8 mouse cellular contexts compared by ENCODE assay signal in genomic region chr4:62612601-62613501, GRCm38 (mm10). TPM values are rescaled to one million over a fixed set of nuclear protein-coding genes. Genes with fewer than 3 reads are reported as not detected.
DNase-seq lines count a peak whose midpoint lies in the region; ATAC-seq and TF ChIP-seq lines count a peak whose summit lies in the region.

No protein-coding gene starts in this region.

- no peaks in the 10 kb centered on the region for H3K36me3 ChIP-seq in heart, embryonic 10.5 days
- H3K36me3 ChIP-seq in heart, embryonic 11.5 days (ENCODE audit: control insufficient read depth, insufficient read depth, low read length): no peaks in the 10 kb centered on the region
- no peaks in the 10 kb centered on the region for H3K36me3 ChIP-seq in hindbrain, embryonic 13.5 days
- H3K36me3 ChIP-seq in neural tube, embryonic 12.5 days: no peaks in the 10 kb centered on the region
- no peaks in the 10 kb centered on the region for H3K36me3 ChIP-seq in liver, embryonic 11.5 days (ENCODE audit: control insufficient read depth, insufficient read depth, low read length)

- H3K27me3 ChIP-seq in heart, embryonic 10.5 days (ENCODE audit: insufficient read depth, poor library complexity, severe bottlenecking): peaks cover 88% of the 10 kb centered on the region
- H3K27me3 ChIP-seq in heart, embryonic 11.5 days (ENCODE audit: control insufficient read depth, insufficient read depth, low read length): peaks cover 51% of the 10 kb centered on the region
- H3K27me3 ChIP-seq in hindbrain, embryonic 13.5 days: no peaks in the 10 kb centered on the region
- peaks cover 3% of the 10 kb centered on the region; the same call in 1 of the 2 replicates for H3K27me3 ChIP-seq in neural tube, embryonic 12.5 days (replicated peaks)
- H3K27me3 ChIP-seq in liver, embryonic 11.5 days (replicated peaks; ENCODE audit: control insufficient read depth, insufficient read depth, low read length): no peaks in the 10 kb centered on the region

- 0 out of 2 replicates have a peak, but pooled peaks have one; percentile 14 for TF ChIP-seq POLR2A in cortical plate, adult 2 months (IDR thresholded peaks at IDR 0.05; ENCODE audit: extremely low read depth, insufficient read depth, low read length)

- no peaks in the 10 kb centered on the region for H3K9me3 ChIP-seq in heart, embryonic 10.5 days
- H3K9me3 ChIP-seq in heart, embryonic 11.5 days (replicated peaks; ENCODE audit: control insufficient read depth, low read length): no peaks in the 10 kb centered on the region
- H3K9me3 ChIP-seq in hindbrain, embryonic 13.5 days: no peaks in the 10 kb centered on the region
- H3K9me3 ChIP-seq in neural tube, embryonic 12.5 days: no peaks in the 10 kb centered on the region
- H3K9me3 ChIP-seq in liver, embryonic 11.5 days (ENCODE audit: control insufficient read depth, low read length): no peaks in the 10 kb centered on the region

- peaks cover 40% of the 10 kb centered on the region for H3K4me1 ChIP-seq in heart, embryonic 10.5 days
- H3K4me1 ChIP-seq in heart, embryonic 11.5 days (ENCODE audit: control insufficient read depth, insufficient read depth, low read length): peaks cover 35% of the 10 kb centered on the region
- H3K4me1 ChIP-seq in cortical plate, adult 2 months (ENCODE audit: control insufficient read depth, insufficient read depth, low read length): peaks cover 5% of the 10 kb centered on the region
- H3K4me1 ChIP-seq in hindbrain, embryonic 13.5 days (replicated peaks): peaks cover 68% of the 10 kb centered on the region
- H3K4me1 ChIP-seq in neural tube, embryonic 12.5 days: peaks cover 42% of the 10 kb centered on the region
- H3K4me1 ChIP-seq in liver, embryonic 11.5 days (replicated peaks; ENCODE audit: control insufficient read depth, insufficient read depth, low read length): no peaks in the 10 kb centered on the region; the same call in 1 of the 2 replicates

- no peak overlapping the region for H3K9ac ChIP-seq in heart, embryonic 11.5 days (ENCODE audit: low read depth, low read length)
- 0 out of 2 replicates have a peak overlapping the region, but pooled peaks have one; percentile 5 for H3K9ac ChIP-seq in hindbrain, embryonic 13.5 days
- H3K9ac ChIP-seq in neural tube, embryonic 12.5 days: 0 out of 2 replicates have a peak overlapping the region, but pooled peaks have one; percentile 19
- no peak overlapping the region for H3K9ac ChIP-seq in liver, embryonic 11.5 days (ENCODE audit: low read depth, low read length)

- 70% methylated on average over 22 of the region's 22 CpGs for WGBS in heart, embryonic 10.5 days
- WGBS in heart, embryonic 11.5 days (ENCODE audit: insufficient replicate concordance): 67% methylated on average over 22 of the region's 22 CpGs
- WGBS in hindbrain, embryonic 13.5 days: 23% methylated on average over 22 of the region's 22 CpGs
- 11% methylated on average over 22 of the region's 22 CpGs for WGBS in neural tube, embryonic 12.5 days
- WGBS in liver, embryonic 11.5 days: 66% methylated on average over 22 of the region's 22 CpGs

- ATAC-seq in heart, embryonic 11.5 days (replicated peaks; ENCODE audit: insufficient number of reproducible peaks, low FRiP score, low TSS enrichment): no peak
- peak; percentile 87 for ATAC-seq in hindbrain, embryonic 13.5 days (ENCODE audit: low FRiP score)
- peak; percentile 66 for ATAC-seq in neural tube, embryonic 12.5 days (ENCODE audit: low FRiP score, low read depth)
- ATAC-seq in liver, embryonic 11.5 days (replicated peaks; ENCODE audit: low FRiP score): no peak

- no peak overlapping the region for H3K4me3 ChIP-seq in heart, embryonic 10.5 days
- H3K4me3 ChIP-seq in heart, embryonic 11.5 days (ENCODE audit: low read depth, low read length): no peak overlapping the region
- H3K4me3 ChIP-seq in cortical plate, adult 2 months (ENCODE audit: insufficient read depth, low read length): no peak overlapping the region
- H3K4me3 ChIP-seq in hindbrain, embryonic 13.5 days: no peak overlapping the region
- no peak overlapping the region for H3K4me3 ChIP-seq in neural tube, embryonic 12.5 days
- no peak overlapping the region for H3K4me3 ChIP-seq in liver, embryonic 11.5 days (ENCODE audit: low read depth, low read length)

- H3K27ac ChIP-seq in heart, embryonic 10.5 days: peak overlapping the region; percentile 31; the same call in 1 of the 2 replicates
- no peak overlapping the region for H3K27ac ChIP-seq in heart, embryonic 11.5 days (ENCODE audit: low read depth, low read length)
- peak overlapping the region; percentile 40; the same call in 1 of the 2 replicates for H3K27ac ChIP-seq in cortical plate, adult 2 months (ENCODE audit: insufficient read depth, low read length)
- H3K27ac ChIP-seq in hindbrain, embryonic 13.5 days: peak overlapping the region; percentile 82
- peak overlapping the region; percentile 70 for H3K27ac ChIP-seq in neural tube, embryonic 12.5 days
- H3K27ac ChIP-seq in liver, embryonic 11.5 days (ENCODE audit: low read depth, low read length): no peak overlapping the region

- TF ChIP-seq CTCF in cortical plate, adult 2 months (IDR thresholded peaks at IDR 0.05; ENCODE audit: extremely low read depth, insufficient read depth, low read length): no peak

- no peak for DNase-seq in heart, embryonic 10.5 days (ENCODE audit: low spot score)
- peak; percentile 74 to 83 for DNase-seq in left cerebral cortex, postnatal 36 days (ENCODE audit: low spot score in 2 of 2)
- no peak for DNase-seq in liver, embryonic 11.5 days (ENCODE audit: low spot score)
- no peak for DNase-seq in MN1 (ENCODE audit: low spot score)

- no peak overlapping the region for H3K4me2 ChIP-seq in heart, embryonic 11.5 days
- H3K4me2 ChIP-seq in hindbrain, embryonic 13.5 days: peak overlapping the region; percentile 16; the same call in 1 of the 2 replicates
- peak overlapping the region; percentile 40 for H3K4me2 ChIP-seq in neural tube, embryonic 12.5 days (replicated peaks)
- H3K4me2 ChIP-seq in liver, embryonic 11.5 days: no peak overlapping the region

- intact Hi-C loops in left cerebral cortex, postnatal 36 days (cut with DNase I): no loop called here

RNA-seq across cellular contexts. Expression of gene Rgs3, which starts 53.2 kb away (rescaled TPM):
- 61.4 and 65.4 TPM in 2 replicates for polyA plus RNA-seq in heart, embryonic 10.5 days (2016; fragmentation: Nextera tagmentation; extraction: Ambion mirVana)
- polyA plus RNA-seq in heart, embryonic 11.5 days (2014; fragmentation: Nextera tagmentation; extraction: Ambion mirVana): 49.8 and 54.3 TPM in 2 replicates
- 35.7 and 40.2 TPM in 2 replicates for polyA plus RNA-seq in cortical plate, adult 2 months (2012; rRNA removed)
- 65.3 and 71.0 TPM in 2 replicates for polyA plus RNA-seq in hindbrain, embryonic 13.5 days (2015; fragmentation: Nextera tagmentation; extraction: Ambion mirVana)
- 10 to 100 TPM; 28.2 to 32.3 TPM for total RNA-seq in left cerebral cortex, postnatal 36 days (2021)
- 77.2 and 77.3 TPM in 2 replicates for polyA plus RNA-seq in neural tube, embryonic 12.5 days (2016; fragmentation: Nextera tagmentation; extraction: Ambion mirVana)
- polyA plus RNA-seq in liver, embryonic 11.5 days (2014; fragmentation: Nextera tagmentation; extraction: Ambion mirVana): 9.7 and 12.3 TPM in 2 replicates

Comparison
In these comparisons a context has a peak if more than half of its experiments do, and no peak if none do; other contexts are left out.
1. H3K27ac ChIP-seq: peak in heart, embryonic 10.5 days (single experiment), cortical plate, adult 2 months (single experiment), hindbrain, embryonic 13.5 days (single experiment) and neural tube, embryonic 12.5 days (single experiment); none in heart, embryonic 11.5 days (single experiment) and liver, embryonic 11.5 days (single experiment).
2. DNase-seq: peak in left cerebral cortex, postnatal 36 days (2 of 2); none in heart, embryonic 10.5 days (single experiment), liver, embryonic 11.5 days (single experiment) and MN1 (single experiment).
3. ATAC-seq: peak in hindbrain, embryonic 13.5 days (single experiment) and neural tube, embryonic 12.5 days (single experiment); none in heart, embryonic 11.5 days (single experiment) and liver, embryonic 11.5 days (single experiment).
4. H3K4me2 ChIP-seq: peak in hindbrain, embryonic 13.5 days (single experiment) and neural tube, embryonic 12.5 days (single experiment); none in heart, embryonic 11.5 days (single experiment) and liver, embryonic 11.5 days (single experiment).
5. H3K9ac ChIP-seq: peak in hindbrain, embryonic 13.5 days (single experiment) and neural tube, embryonic 12.5 days (single experiment); none in heart, embryonic 11.5 days (single experiment) and liver, embryonic 11.5 days (single experiment).